Comparison of ENCODE assay signal across 21 mouse cellular contexts in genomic region chr19:18774085-18774484, GRCm38 (mm10). TPM values are rescaled to one million over a fixed set of nuclear protein-coding genes. Genes with fewer than 3 reads are reported as not detected.
DNase-seq lines count a peak whose midpoint lies in the region; ATAC-seq lines count a peak whose summit lies in the region.
"Had no signal": no experiment of that assay in that cellular context is flagged by ENCODE, and none has a peak within 500 bp of the region (broad histone marks: within the 10 kb centered on the region; RNA-seq: fewer than 3 reads in every experiment).

No protein-coding gene starts in this region.

- no peak overlapping the region for H3K4me2 ChIP-seq in hindbrain, embryonic 14.5 days (replicated peaks)
- H3K4me2 ChIP-seq: embryonic facial prominence, embryonic 15.5 days; heart, embryonic 13.5 days had no signal

- no peaks in the 10 kb centered on the region for H3K9me3 ChIP-seq in hindbrain, embryonic 14.5 days (ENCODE audit: control insufficient read depth, low read length)
- H3K9me3 ChIP-seq: embryonic facial prominence, embryonic 15.5 days; forebrain, embryonic 10.5 days; heart, embryonic 13.5 days had no signal

- H3K27ac ChIP-seq in hindbrain, embryonic 14.5 days, result no peak overlapping the region
- H3K27ac ChIP-seq: embryonic facial prominence, embryonic 15.5 days; forebrain, embryonic 10.5 days; heart, embryonic 13.5 days had no signal

- H3K36me3 ChIP-seq in hindbrain, embryonic 14.5 days (replicated peaks; ENCODE audit: control insufficient read depth, insufficient read depth), result no peaks in the 10 kb centered on the region
- H3K36me3 ChIP-seq: embryonic facial prominence, embryonic 15.5 days; forebrain, embryonic 10.5 days; heart, embryonic 13.5 days had no signal

- H3K4me1 ChIP-seq in hindbrain, embryonic 14.5 days (replicated peaks; ENCODE audit: control insufficient read depth, insufficient read depth, low read length), result no peaks in the 10 kb centered on the region
- H3K4me1 ChIP-seq: embryonic facial prominence, embryonic 15.5 days; forebrain, embryonic 10.5 days; heart, embryonic 13.5 days had no signal

- no peak overlapping the region for H3K4me3 ChIP-seq in hindbrain, embryonic 14.5 days (replicated peaks; ENCODE audit: low read length)
- H3K4me3 ChIP-seq: embryonic facial prominence, embryonic 15.5 days; erythroblast, embryonic 14.5 days; forebrain, embryonic 10.5 days; heart, embryonic 13.5 days had no signal

- H3K9ac ChIP-seq in hindbrain, embryonic 14.5 days, result no peak overlapping the region
- H3K9ac ChIP-seq: embryonic facial prominence, embryonic 15.5 days; heart, embryonic 13.5 days had no signal

- DNase-seq in kidney, adult 9 months, result peak; percentile 28
- no peak for DNase-seq in kidney, postnatal 14 days
- peak; percentile 10 for DNase-seq in 416B (ENCODE audit: low read depth)
- DNase-seq in lung, postnatal 10 days, result peak; percentile 27
- peak; percentile 22 to 29 for DNase-seq in lung, postnatal 4 days
- DNase-seq in adrenal gland, postnatal 4 days (ENCODE audit: low spot score in 2 of 2), result no peak
- DNase-seq in hindbrain, embryonic 14.5 days (ENCODE audit: low spot score), result no peak
- DNase-seq: adrenal gland, adult 2 months; adrenal gland, postnatal 25 days; cerebellum, adult 2 months; cerebellum, postnatal 10 days; embryo, embryonic 11 days; gastrocnemius, postnatal 36 days; heart, adult 11 months; heart, postnatal 36 days had no signal

- WGBS in hindbrain, embryonic 14.5 days, result 53% methylated on average over 1 of the region's 1 CpGs

- no peaks in the 10 kb centered on the region for H3K27me3 ChIP-seq in hindbrain, embryonic 14.5 days (ENCODE audit: control insufficient read depth, insufficient read depth, low read length)
- H3K27me3 ChIP-seq: embryonic facial prominence, embryonic 15.5 days; heart, embryonic 13.5 days had no signal

- no peak for ATAC-seq in hindbrain, embryonic 14.5 days (ENCODE audit: low FRiP score)
- ATAC-seq: forebrain, embryonic 14.5 days had no signal

RNA-seq across cellular contexts. Expression of gene Trpm6, which starts 24.3 kb away (rescaled TPM):
- total RNA-seq in adrenal gland, postnatal 4 days (2021), result 1 to 10 TPM in 1 of 2 experiments, under 1 TPM in 1; 0.14 to 1.0 TPM
- polyA plus RNA-seq in hindbrain, embryonic 14.5 days (2014; fragmentation: Nextera tagmentation; extraction: Ambion mirVana), result 0.44 and 0.51 TPM in 2 replicates
- total RNA-seq: adrenal gland, postnatal 25 days; common myeloid progenitor, adult 5-6 weeks had no signal
- polyA plus RNA-seq: erythroblast, embryonic 14.5 days had no signal

Comparison
In these comparisons a context has a peak if more than half of its experiments do, and no peak if none do; other contexts are left out.
1. DNase-seq: peak in kidney, adult 9 months (single experiment), 416B (single experiment), lung, postnatal 10 days (single experiment) and lung, postnatal 4 days (2 of 2); none in kidney, postnatal 14 days (single experiment), adrenal gland, postnatal 4 days (0 of 2) and hindbrain, embryonic 14.5 days (single experiment).